Mouse (Mus musculus) neutrophil, adult 83 days (primary cell): ENCODE measurements around the gene Rad51c. TPM values are rescaled to one million over a fixed set of nuclear protein-coding genes. Genes with fewer than 3 reads are reported as not detected.

Experiments
- total RNA-seq, 2 experiments: library from RNA; stranded (reverse); gene quantifications; one replicate each; pipeline ENCODE4 v1.2.4; 2023

Gene Rad51c
- total RNA-seq = 1 to 10 TPM; 4.5 to 4.7 TPM

DNA sequence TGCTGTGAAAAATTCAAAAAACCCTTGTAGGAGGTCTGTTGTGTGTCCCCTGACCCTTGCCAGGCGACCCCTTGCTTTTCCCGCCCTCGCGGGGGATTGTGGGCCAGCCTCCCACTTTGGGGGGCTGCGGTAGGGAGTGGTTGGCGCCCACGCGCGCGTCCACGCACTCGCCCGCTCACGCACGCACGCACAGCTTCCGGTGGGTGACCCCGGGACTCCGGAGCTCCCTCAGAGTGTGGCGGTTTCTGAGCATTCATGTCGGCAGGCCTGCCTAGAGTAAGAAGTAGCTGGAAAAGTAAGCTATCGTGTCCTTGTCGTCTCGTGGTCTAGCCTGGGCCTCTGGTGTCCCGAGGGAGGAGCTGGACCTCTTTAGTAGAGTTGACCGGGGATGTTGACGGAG, at the start of gene Rad51c, which contains the start of gene Tex14:
Gene Rad51c, minus strand, starts transcription at position 79 of the 400 bp plus-strand sequence.
Gene Tex14, plus strand, starts transcription at position 190 of the 400 bp plus-strand sequence.

DNA sequence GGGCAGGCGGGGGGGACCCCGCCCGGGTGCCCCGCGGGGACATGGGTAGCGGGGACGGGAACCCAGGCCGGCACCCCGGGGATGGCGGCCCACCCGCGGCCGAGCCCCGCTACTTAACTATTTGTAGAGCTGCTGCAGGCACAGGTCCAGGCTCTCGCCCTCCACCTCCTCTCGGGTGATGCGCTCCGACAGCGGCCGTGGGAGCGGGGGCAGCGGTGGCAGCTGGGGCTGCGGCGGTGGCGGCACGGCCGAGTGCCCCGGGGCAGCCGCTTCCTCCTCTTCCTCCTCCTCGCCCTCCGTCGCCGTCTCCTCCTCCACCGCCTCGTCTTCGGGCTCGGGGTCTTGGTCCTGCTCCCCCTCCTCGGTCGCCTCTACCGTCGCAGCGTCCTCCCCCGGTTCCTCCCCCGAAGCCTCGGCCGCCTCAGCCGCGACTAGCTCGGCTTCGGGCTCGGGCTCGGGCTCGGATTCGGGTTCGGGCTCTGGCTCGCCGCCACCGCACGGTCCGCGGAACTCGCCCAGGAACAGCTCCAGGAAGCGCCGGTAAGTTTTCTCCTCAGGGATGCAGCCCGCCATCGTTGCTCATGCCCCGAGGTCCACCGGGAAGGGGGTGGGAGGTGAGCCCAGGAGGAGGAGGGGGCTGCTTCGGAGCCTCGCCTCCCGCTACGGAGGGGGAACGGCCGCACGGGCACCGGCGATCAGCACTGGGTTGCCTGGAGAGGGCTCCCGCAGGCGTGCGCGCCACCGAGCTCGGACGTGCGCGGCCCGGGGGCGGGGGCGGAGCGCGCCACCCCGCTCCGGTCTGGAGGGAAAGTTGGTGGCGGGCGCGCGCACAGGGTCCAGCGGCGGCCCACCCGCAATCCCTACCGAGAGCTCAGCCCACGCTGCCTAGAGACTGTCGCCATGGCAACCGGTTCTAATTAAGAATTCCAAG, 46.2 kb downstream of the Rad51c start, which contains the start of gene Ppm1e:
Gene Ppm1e, minus strand, starts transcription at position 693 of the 931 bp plus-strand sequence.

Other genes starting within 250 kb of the Rad51c start
- gene Ppm1e, start 45.9 kb downstream of the Rad51c start, total RNA-seq = 1 to 10 TPM in 1 of 2 experiments, under 1 TPM in 1; 0.75 to 1.7 TPM
- gene Tex14, start 111 bp upstream of the Rad51c start, total RNA-seq = under 1 TPM; 0.44 to 0.46 TPM
- not detected for gene Gm11492, start 161.7 kb upstream of the Rad51c start, total RNA-seq
- 1 to 10 TPM; 2.4 to 3.4 TPM for gene Sept4, start 163.9 kb upstream of the Rad51c start, total RNA-seq
- 10 to 100 TPM; 22.0 to 25.0 TPM for gene Mtmr4, start 187.2 kb upstream of the Rad51c start, total RNA-seq
- under 1 TPM in 1 of 2 experiments, not detected in 1; 0.09 TPM for gene Hsf5, start 212.2 kb upstream of the Rad51c start, total RNA-seq